Mouse (Mus musculus): ENCODE measurements around the gene Crybg2. TPM values are rescaled to one million over a fixed set of nuclear protein-coding genes. Genes with fewer than 3 reads are reported as not detected.
A peak's percentile ranks its signal among the peaks of the same experiment; 100 is the strongest.

Crybg2 gene
- total and polyA plus RNA-seq, 3 experiments = 0.46 to 0.60 TPM; not detected in 1

GRCm38 (mm10) chr4:134115215-134116144, 54.9 kb downstream of the Crybg2 start:
- Histone ChIP-seq H3K4me3 (ENCODE audit: low read depth, low read length) (no peak overlapping the region), H3K4me1 (ENCODE audit: insufficient read depth, low read depth, low read length) (peaks cover 92% of the 10 kb centered on the region), H3K9me3 (replicated peaks) (no peaks in the 10 kb centered on the region), H3K27me3 (ENCODE audit: insufficient read depth, low read length) (no peaks in the 10 kb centered on the region), H3K36me3 (replicated peaks) (peaks cover 38% of the 10 kb centered on the region)
- TF ChIP-seq GATA2 (IDR thresholded peaks at IDR 0.05; ENCODE audit: borderline replicate concordance, low read depth, low read length) = no peak
- DNase-seq (ENCODE audit: low spot score) (no peak), ATAC-seq (ENCODE audit: extremely low read depth, insufficient number of reproducible peaks, low FRiP score, poor library complexity, severe bottlenecking) (no peak)

GRCm38 (mm10) chr4:134116501-134116900, 55.9 kb downstream of the Crybg2 start:
- no peak for DNase-seq (ENCODE audit: low spot score)
- Histone ChIP-seq H3K4me3 (ENCODE audit: low read depth, low read length) (no peak overlapping the region), H3K9me3 (replicated peaks) (no peaks in the 10 kb centered on the region), H3K4me1 (ENCODE audit: insufficient read depth, low read depth, low read length) (peaks cover 91% of the 10 kb centered on the region), H3K27me3 (ENCODE audit: insufficient read depth, low read length) (no peaks in the 10 kb centered on the region), H3K36me3 (replicated peaks) (peaks cover 34% of the 10 kb centered on the region)
- no peak for ATAC-seq (ENCODE audit: extremely low read depth, insufficient number of reproducible peaks, low FRiP score, poor library complexity, severe bottlenecking)
- TF ChIP-seq POLR2AphosphoS5 (IDR thresholded peaks at IDR 0.05; ENCODE audit: insufficient replicate concordance, low read depth, low read length) = no peak
- TF ChIP-seq CTCF (IDR thresholded peaks at IDR 0.05; ENCODE audit: low read depth, low read length) = no peak
- TF ChIP-seq TAL1 (conservative IDR thresholded peaks at IDR 0.05; ENCODE audit: low read depth, low read length) = no peak
- no peak for TF ChIP-seq GATA1 (IDR thresholded peaks at IDR 0.05; ENCODE audit: borderline replicate concordance, low read length)
- TF ChIP-seq GATA2 (IDR thresholded peaks at IDR 0.05; ENCODE audit: borderline replicate concordance, low read depth, low read length) = no peak

GRCm38 (mm10) chr4:134117012-134117411, 56.4 kb downstream of the Crybg2 start:
- Histone ChIP-seq H3K9me3 (replicated peaks) (no peaks in the 10 kb centered on the region), H3K4me1 (ENCODE audit: insufficient read depth, low read depth, low read length) (peaks cover 88% of the 10 kb centered on the region), H3K36me3 (replicated peaks) (peaks cover 29% of the 10 kb centered on the region), H3K4me3 (ENCODE audit: low read depth, low read length) (no peak overlapping the region), H3K27me3 (ENCODE audit: insufficient read depth, low read length) (no peaks in the 10 kb centered on the region)
- ATAC-seq (ENCODE audit: extremely low read depth, insufficient number of reproducible peaks, low FRiP score, poor library complexity, severe bottlenecking) (no peak), DNase-seq (ENCODE audit: low spot score) (no peak)
- TF ChIP-seq GATA2 (IDR thresholded peaks at IDR 0.05; ENCODE audit: borderline replicate concordance, low read depth, low read length) = no peak
- no peak for TF ChIP-seq TAL1 (conservative IDR thresholded peaks at IDR 0.05; ENCODE audit: low read depth, low read length)
- no peak for TF ChIP-seq CTCF (IDR thresholded peaks at IDR 0.05; ENCODE audit: low read depth, low read length)
- TF ChIP-seq GATA1 (IDR thresholded peaks at IDR 0.05; ENCODE audit: borderline replicate concordance, low read length) = no peak
- TF ChIP-seq POLR2AphosphoS5 (IDR thresholded peaks at IDR 0.05; ENCODE audit: insufficient replicate concordance, low read depth, low read length) = no peak

- peaks cover 81% of the 10 kb centered on the region for H3K4me1 ChIP-seq (ENCODE audit: insufficient read depth, low read depth, low read length)
- no peaks in the 10 kb centered on the region for H3K27me3 ChIP-seq (ENCODE audit: insufficient read depth, low read length)
- peaks cover 17% of the 10 kb centered on the region for H3K36me3 ChIP-seq (replicated peaks)
- DNase-seq (ENCODE audit: low spot score) (no peak), ATAC-seq (ENCODE audit: extremely low read depth, insufficient number of reproducible peaks, low FRiP score, poor library complexity, severe bottlenecking) (no peak)
- no peaks in the 10 kb centered on the region for H3K9me3 ChIP-seq (replicated peaks)
- no peak overlapping the region for H3K4me3 ChIP-seq (ENCODE audit: low read depth, low read length)
- TF ChIP-seq TAL1 (conservative IDR thresholded peaks at IDR 0.05; ENCODE audit: low read depth, low read length) = no peak
These were observed 57.6 kb downstream of the Crybg2 start for GRCm38 (mm10) chr4:134118126-134118800.

GRCm38 (mm10) chr4:134119042-134119441, 58.4 kb downstream of the Crybg2 start:
- Histone ChIP-seq H3K4me1 (ENCODE audit: insufficient read depth, low read depth, low read length) (peaks cover 81% of the 10 kb centered on the region), H3K27me3 (ENCODE audit: insufficient read depth, low read length) (no peaks in the 10 kb centered on the region), H3K9me3 (replicated peaks) (no peaks in the 10 kb centered on the region), H3K4me3 (ENCODE audit: low read depth, low read length) (no peak overlapping the region), H3K36me3 (replicated peaks) (peaks cover 9% of the 10 kb centered on the region)
- DNase-seq (ENCODE audit: low spot score) = no peak
- ATAC-seq (ENCODE audit: extremely low read depth, insufficient number of reproducible peaks, low FRiP score, poor library complexity, severe bottlenecking) = no peak
- TF ChIP-seq GATA1 (IDR thresholded peaks at IDR 0.05; ENCODE audit: borderline replicate concordance, low read length) (no peak), TAL1 (conservative IDR thresholded peaks at IDR 0.05; ENCODE audit: low read depth, low read length) (no peak), CTCF (IDR thresholded peaks at IDR 0.05; ENCODE audit: low read depth, low read length) (no peak), POLR2AphosphoS5 (IDR thresholded peaks at IDR 0.05; ENCODE audit: insufficient replicate concordance, low read depth, low read length) (no peak), GATA2 (IDR thresholded peaks at IDR 0.05; ENCODE audit: borderline replicate concordance, low read depth, low read length) (no peak)

- TF ChIP-seq CTCF (IDR thresholded peaks at IDR 0.05; ENCODE audit: low read depth, low read length) (0 out of 2 replicates have a peak, but pooled peaks have one; percentile 28), POLR2AphosphoS5 (IDR thresholded peaks at IDR 0.05; ENCODE audit: insufficient replicate concordance, low read depth, low read length) (no peak)
- peaks cover 81% of the 10 kb centered on the region for H3K4me1 ChIP-seq (ENCODE audit: insufficient read depth, low read depth, low read length)
- peaks cover 8% of the 10 kb centered on the region for H3K36me3 ChIP-seq (replicated peaks)
- H3K27me3 ChIP-seq (ENCODE audit: insufficient read depth, low read length) = no peaks in the 10 kb centered on the region
- DNase-seq (ENCODE audit: low spot score) (no peak), ATAC-seq (ENCODE audit: extremely low read depth, insufficient number of reproducible peaks, low FRiP score, poor library complexity, severe bottlenecking) (no peak)
- no peak overlapping the region; the same call in 1 of the 2 replicates for H3K4me3 ChIP-seq (ENCODE audit: low read depth, low read length)
- H3K9me3 ChIP-seq (replicated peaks) = no peaks in the 10 kb centered on the region
These were observed 59.0 kb downstream of the Crybg2 start for GRCm38 (mm10) chr4:134119644-134120043.
